Mouse (Mus musculus) heart, postnatal 0 days (tissue): Measurements from ENCODE around the gene Olfr220.

ENCODE experiments used
- CTCF ChIP-seq: IDR thresholded peaks from 2 replicates; pipeline ENCODE4 v1.5.1; 2016; ENCODE audit warnings: antibody characterized with exemption, control low read depth, low read depth
- EP300 ChIP-seq: IDR thresholded peaks from 2 replicates; pipeline ENCODE4 v1.6.1; 2016; ENCODE audit warnings: antibody characterized with exemption, low read depth

- TF ChIP-seq CTCF (no peak), EP300 (no peak)
These were observed at the start of gene Olfr220 for GRCm38 (mm10) chr1:174441782-174442181.
